Mouse (Mus musculus): ENCODE data around the gene Hs6st3.

Gene Hs6st3

GRCm38 (mm10) chr14:119633626-119634025 lies 495.5 kb downstream of the Hs6st3 start:
- peak; percentile 10 for DNase-seq (ENCODE audit: low read depth, low spot score)

- no peak for DNase-seq (ENCODE audit: low read depth, low spot score)
Observed at GRCm38 (mm10) chr14:119642874-119643273, 504.7 kb downstream of the Hs6st3 start.

- DNase-seq (ENCODE audit: low read depth, low spot score), result no peak
Observed at GRCm38 (mm10) chr14:119643840-119644239, 505.7 kb downstream of the Hs6st3 start.

GRCm38 (mm10) chr14:119656936-119657335 lies 518.8 kb downstream of the Hs6st3 start:
- DNase-seq (ENCODE audit: low read depth, low spot score), result no peak

- no peak for DNase-seq (ENCODE audit: low read depth, low spot score)
Observed at GRCm38 (mm10) chr14:119665741-119666141, 527.6 kb downstream of the Hs6st3 start.

GRCm38 (mm10) chr14:119667421-119667820 lies 529.3 kb downstream of the Hs6st3 start:
- DNase-seq (ENCODE audit: low read depth, low spot score), result no peak

- DNase-seq (ENCODE audit: low read depth, low spot score), result no peak
Observed at GRCm38 (mm10) chr14:119670836-119671587, 532.9 kb downstream of the Hs6st3 start.

GRCm38 (mm10) chr14:119678574-119678973 lies 540.4 kb downstream of the Hs6st3 start:
- no peak for DNase-seq (ENCODE audit: low read depth, low spot score)

GRCm38 (mm10) chr14:119680052-119680451 lies 541.9 kb downstream of the Hs6st3 start:
- no peak for DNase-seq (ENCODE audit: low read depth, low spot score)

- DNase-seq (ENCODE audit: low read depth, low spot score), result no peak
Observed at GRCm38 (mm10) chr14:119687885-119688284, 549.7 kb downstream of the Hs6st3 start.

- DNase-seq (ENCODE audit: low read depth, low spot score), result no peak
Observed at GRCm38 (mm10) chr14:119699982-119700381, 561.8 kb downstream of the Hs6st3 start.

- no peak for DNase-seq (ENCODE audit: low read depth, low spot score)
Observed at GRCm38 (mm10) chr14:119714712-119715111, 576.6 kb downstream of the Hs6st3 start.

- DNase-seq (ENCODE audit: low read depth, low spot score), result no peak
Observed at GRCm38 (mm10) chr14:119717323-119717722, 579.2 kb downstream of the Hs6st3 start.

- no peak for DNase-seq (ENCODE audit: low read depth, low spot score)
Observed at GRCm38 (mm10) chr14:119725102-119725501, 587.0 kb downstream of the Hs6st3 start.

GRCm38 (mm10) chr14:119731436-119732080 lies 593.4 kb downstream of the Hs6st3 start:
- no peak for DNase-seq (ENCODE audit: low read depth, low spot score)

GRCm38 (mm10) chr14:119732219-119732618 lies 594.1 kb downstream of the Hs6st3 start:
- no peak for DNase-seq (ENCODE audit: low read depth, low spot score)

- no peak for DNase-seq (ENCODE audit: low read depth, low spot score)
Observed at GRCm38 (mm10) chr14:119737408-119737961, 599.3 kb downstream of the Hs6st3 start.

GRCm38 (mm10) chr14:119741791-119742190 lies 603.6 kb downstream of the Hs6st3 start:
- DNase-seq (ENCODE audit: low read depth, low spot score), result no peak

GRCm38 (mm10) chr14:119761376-119761775 lies 623.2 kb downstream of the Hs6st3 start:
- no peak for DNase-seq (ENCODE audit: low read depth, low spot score)

GRCm38 (mm10) chr14:119772040-119772439 lies 633.9 kb downstream of the Hs6st3 start:
- no peak for DNase-seq (ENCODE audit: low read depth, low spot score)

GRCm38 (mm10) chr14:119776261-119776660 lies 638.1 kb downstream of the Hs6st3 start:
- no peak for DNase-seq (ENCODE audit: low read depth, low spot score)

- DNase-seq (ENCODE audit: low read depth, low spot score), result no peak
Observed at GRCm38 (mm10) chr14:119779982-119780588, 641.9 kb downstream of the Hs6st3 start.

All from forelimb bud, embryonic 11.5 days (tissue).